Comparison of ENCODE assay signal across 11 mouse cellular contexts in the genomic region with DNA sequence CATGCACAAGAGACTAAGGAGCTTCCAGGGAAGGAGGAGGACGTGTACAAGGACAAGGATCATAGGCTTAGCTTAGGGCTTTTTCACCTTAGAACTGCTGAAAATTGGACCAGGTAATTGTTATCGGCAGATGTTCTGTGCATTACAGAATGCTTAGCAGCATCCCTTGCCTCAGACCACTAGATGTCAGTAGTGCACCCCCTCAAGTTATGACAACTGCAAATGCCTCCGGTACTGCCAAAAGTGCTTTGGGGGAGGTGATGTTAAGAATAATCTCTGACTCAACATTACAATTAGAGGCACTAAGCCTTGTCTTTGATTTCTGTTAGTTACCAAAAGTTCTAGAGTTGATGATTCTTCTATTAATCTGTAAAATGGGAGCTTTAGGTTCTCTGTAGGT. TPM values are rescaled to one million over a fixed set of nuclear protein-coding genes. Genes with fewer than 3 reads are reported as not detected.
DNase-seq lines count a peak whose midpoint lies in the region; ATAC-seq and TF ChIP-seq lines count a peak whose summit lies in the region.
"Had no signal": no experiment of that assay in that cellular context is flagged by ENCODE, and none has a peak within 500 bp of the region (broad histone marks: within the 10 kb centered on the region; RNA-seq: fewer than 3 reads in every experiment).

No protein-coding gene starts in this region.

- no peak overlapping the region for H3K4me2 ChIP-seq in liver, postnatal 0 days (ENCODE audit: low read depth, low read length)
- H3K4me2 ChIP-seq in liver, embryonic 11.5 days, result no peak overlapping the region
- H3K4me2 ChIP-seq: liver, embryonic 15.5 days had no signal

- no peak for TF ChIP-seq EP300 in liver, postnatal 0 days (IDR thresholded peaks at IDR 0.05; ENCODE audit: low read depth)

- no peaks in the 10 kb centered on the region for H3K9me3 ChIP-seq in liver, postnatal 0 days (ENCODE audit: low read length)
- H3K9me3 ChIP-seq in liver, embryonic 11.5 days (ENCODE audit: control insufficient read depth, low read length), result no peaks in the 10 kb centered on the region
- H3K9me3 ChIP-seq: liver, embryonic 15.5 days had no signal

- H3K27ac ChIP-seq in liver, postnatal 0 days (ENCODE audit: low read depth), result no peak overlapping the region
- H3K27ac ChIP-seq in liver, embryonic 11.5 days (ENCODE audit: low read depth, low read length), result no peak overlapping the region
- H3K27ac ChIP-seq in cerebellum, adult 2 months (ENCODE audit: insufficient read depth, low read length), result no peak overlapping the region
- H3K27ac ChIP-seq: liver, embryonic 15.5 days had no signal

- no peaks in the 10 kb centered on the region for H3K36me3 ChIP-seq in liver, postnatal 0 days (replicated peaks; ENCODE audit: insufficient read depth, low read length)
- H3K36me3 ChIP-seq in liver, embryonic 11.5 days (ENCODE audit: control insufficient read depth, insufficient read depth, low read length), result no peaks in the 10 kb centered on the region
- H3K36me3 ChIP-seq: liver, embryonic 15.5 days had no signal

- H3K4me1 ChIP-seq in liver, postnatal 0 days (ENCODE audit: insufficient read depth), result no peaks in the 10 kb centered on the region
- no peaks in the 10 kb centered on the region for H3K4me1 ChIP-seq in liver, embryonic 11.5 days (replicated peaks; ENCODE audit: control insufficient read depth, insufficient read depth, low read length)
- no peaks in the 10 kb centered on the region for H3K4me1 ChIP-seq in cerebellum, adult 2 months (ENCODE audit: control insufficient read depth, insufficient read depth, low read length)
- H3K4me1 ChIP-seq: liver, embryonic 15.5 days had no signal

- WGBS in liver, postnatal 0 days (ENCODE audit: insufficient replicate concordance), result 30% methylated on average over 3 of the region's 3 CpGs
- WGBS in liver, embryonic 11.5 days, result 34% methylated on average over 3 of the region's 3 CpGs
- WGBS in cerebellum, adult 2 months, result 26% methylated on average over 3 of the region's 3 CpGs

- no peaks in the 10 kb centered on the region for H3K27me3 ChIP-seq in liver, postnatal 0 days (ENCODE audit: insufficient read depth, low read length)
- no peaks in the 10 kb centered on the region for H3K27me3 ChIP-seq in liver, embryonic 11.5 days (replicated peaks; ENCODE audit: control insufficient read depth, insufficient read depth, low read length)
- no peaks in the 10 kb centered on the region for H3K27me3 ChIP-seq in cerebellum, adult 2 months (ENCODE audit: control insufficient read depth, insufficient read depth, low read length)
- H3K27me3 ChIP-seq: liver, embryonic 15.5 days had no signal

- no peak for TF ChIP-seq POLR2A in cerebellum, adult 2 months (IDR thresholded peaks at IDR 0.05; ENCODE audit: borderline replicate concordance, insufficient read depth, low read length)

- no peak overlapping the region for H3K9ac ChIP-seq in liver, postnatal 0 days (replicated peaks)
- H3K9ac ChIP-seq in liver, embryonic 11.5 days (ENCODE audit: low read depth, low read length), result no peak overlapping the region
- H3K9ac ChIP-seq: liver, embryonic 15.5 days had no signal

- peak; percentile 12 for DNase-seq in adrenal gland, postnatal 14 days
- DNase-seq in adrenal gland, adult 8-10 months, result no peak
- no peak for DNase-seq in liver, postnatal 0 days
- DNase-seq in liver, embryonic 11.5 days (ENCODE audit: low spot score), result no peak
- DNase-seq in cerebellum, adult 2 months, result peak; percentile 19 to 22
- DNase-seq in layer of hippocampus, postnatal 10 days (ENCODE audit: low spot score in 2 of 2), result peak; percentile 21 to 28
- no peak for DNase-seq in gastrocnemius, postnatal 36 days
- no peak for DNase-seq in thymus, postnatal 4 days

- intact Hi-C loops in gastrocnemius, postnatal 36 days (cut with DNase I), result no loop called here

- no peak for ATAC-seq in liver, postnatal 0 days
- no peak for ATAC-seq in liver, embryonic 11.5 days (replicated peaks; ENCODE audit: low FRiP score)

- TF ChIP-seq CTCF in liver, postnatal 0 days (IDR thresholded peaks at IDR 0.05; ENCODE audit: low read depth), result peak; percentile 52
- peak; percentile 41; the same call in 1 of the 2 replicates for TF ChIP-seq CTCF in cerebellum, adult 2 months (IDR thresholded peaks at IDR 0.05; ENCODE audit: borderline replicate concordance, insufficient read depth, low read depth, low read length)

- H3K4me3 ChIP-seq in liver, postnatal 0 days (ENCODE audit: low read depth, low read length), result no peak overlapping the region
- no peak overlapping the region for H3K4me3 ChIP-seq in liver, embryonic 11.5 days (ENCODE audit: low read depth, low read length)
- H3K4me3 ChIP-seq in cerebellum, adult 2 months (replicated peaks; ENCODE audit: insufficient read depth, low read depth, low read length), result no peak overlapping the region
- H3K4me3 ChIP-seq: erythroblast, embryonic 14.5 days; liver, embryonic 15.5 days had no signal

RNA-seq across cellular contexts. Expression of gene Ldoc1, which starts 56.2 kb away (rescaled TPM):
- 1.1 and 1.3 TPM in 2 replicates for total RNA-seq in adrenal gland, postnatal 14 days (2021)
- total RNA-seq in adrenal gland, adult 8-10 months (2022), result 1 to 10 TPM; 2.0 to 3.7 (median 3.0) TPM
- not detected in 2 replicates for polyA plus RNA-seq in liver, postnatal 0 days (2015; fragmentation: Nextera tagmentation; extraction: Ambion mirVana)
- 0.16 and 0.56 TPM in 2 replicates for polyA plus RNA-seq in liver, embryonic 11.5 days (2014; fragmentation: Nextera tagmentation; extraction: Ambion mirVana)
- polyA plus RNA-seq in cerebellum, adult 2 months (2012; rRNA removed), result 20.8 and 30.4 TPM in 2 replicates
- total RNA-seq in layer of hippocampus, postnatal 10 days (2021), result 1 to 10 TPM; 3.5 to 5.6 TPM
- total RNA-seq in gastrocnemius, postnatal 36 days (2021), result not detected
- polyA plus RNA-seq: erythroblast, embryonic 14.5 days; liver, embryonic 15.5 days; small intestine, adult 2 months had no signal

Comparison
In these comparisons a context has a peak if more than half of its experiments do, and no peak if none do; other contexts are left out.
1. DNase-seq: peak in adrenal gland, postnatal 14 days (single experiment), cerebellum, adult 2 months (2 of 2) and layer of hippocampus, postnatal 10 days (2 of 2); none in adrenal gland, adult 8-10 months (single experiment), liver, postnatal 0 days (single experiment), liver, embryonic 11.5 days (single experiment), gastrocnemius, postnatal 36 days (0 of 2) and thymus, postnatal 4 days (single experiment).